Mouse (Mus musculus): ENCODE data around the gene Zdhhc3. TPM values are rescaled to one million over a fixed set of nuclear protein-coding genes. Genes with fewer than 3 reads are reported as not detected.
A peak's percentile ranks its signal among the peaks of the same experiment; 100 is the strongest.

Zdhhc3 gene
- polyA plus RNA-seq, 1 experiment = 24.7 TPM

- H3K36me3 ChIP-seq (ENCODE audit: control insufficient read depth, insufficient read depth, low read length) = no peaks in the 10 kb centered on the region
- no peak overlapping the region for H3K4me3 ChIP-seq (ENCODE audit: control insufficient read depth, low read depth, low read length)
- TF ChIP-seq CTCF (IDR thresholded peaks at IDR 0.05; ENCODE audit: control insufficient read depth, insufficient read depth, insufficient replicate concordance, low read depth, low read length) = no peak
- peaks cover 8% of the 10 kb centered on the region for H3K4me1 ChIP-seq (ENCODE audit: control insufficient read depth, insufficient read depth, low read length)
- H3K27me3 ChIP-seq (ENCODE audit: control insufficient read depth, insufficient read depth, low read length) = no peaks in the 10 kb centered on the region
- no peak overlapping the region for H3K27ac ChIP-seq (ENCODE audit: control insufficient read depth, insufficient read depth, low read depth, low read length)
These were observed 39.0 kb upstream of the Zdhhc3 start for GRCm38 (mm10) chr9:123152026-123152425.

GRCm38 (mm10) chr9:123151561-123151960 lies 38.6 kb upstream of the Zdhhc3 start:
- no peak overlapping the region for H3K27ac ChIP-seq (ENCODE audit: control insufficient read depth, insufficient read depth, low read depth, low read length)
- no peak overlapping the region for H3K4me3 ChIP-seq (ENCODE audit: control insufficient read depth, low read depth, low read length)
- no peaks in the 10 kb centered on the region for H3K36me3 ChIP-seq (ENCODE audit: control insufficient read depth, insufficient read depth, low read length)
- peaks cover 4% of the 10 kb centered on the region for H3K4me1 ChIP-seq (ENCODE audit: control insufficient read depth, insufficient read depth, low read length)
- TF ChIP-seq CTCF (IDR thresholded peaks at IDR 0.05; ENCODE audit: control insufficient read depth, insufficient read depth, insufficient replicate concordance, low read depth, low read length) = no peak
- no peak for TF ChIP-seq POLR2A (IDR thresholded peaks at IDR 0.05; ENCODE audit: control insufficient read depth, low read depth, low read length)
- no peaks in the 10 kb centered on the region for H3K27me3 ChIP-seq (ENCODE audit: control insufficient read depth, insufficient read depth, low read length)

- Histone ChIP-seq H3K36me3 (ENCODE audit: control insufficient read depth, insufficient read depth, low read length) (no peaks in the 10 kb centered on the region), H3K4me3 (ENCODE audit: control insufficient read depth, low read depth, low read length) (no peak within 1 kb of the TSS), H3K27ac (ENCODE audit: control insufficient read depth, insufficient read depth, low read depth, low read length) (peak within 1 kb of the TSS; percentile 9; the same call in 1 of the 2 replicates), H3K27me3 (ENCODE audit: control insufficient read depth, insufficient read depth, low read length) (no peaks in the 10 kb centered on the region), H3K4me1 (ENCODE audit: control insufficient read depth, insufficient read depth, low read length) (no peaks in the 10 kb centered on the region)
- TF ChIP-seq CTCF (IDR thresholded peaks at IDR 0.05; ENCODE audit: control insufficient read depth, insufficient read depth, insufficient replicate concordance, low read depth, low read length) (no peak), POLR2A (IDR thresholded peaks at IDR 0.05; ENCODE audit: control insufficient read depth, low read depth, low read length) (no peak)
These were observed 37.4 kb upstream of the Zdhhc3 start, which contains the start of gene Clec3b for GRCm38 (mm10) chr9:123150241-123151020. Gene Clec3b, plus strand, starts transcription at chr9:123150946.

- H3K4me3 ChIP-seq (ENCODE audit: control insufficient read depth, low read depth, low read length) = no peak overlapping the region
- no peak for TF ChIP-seq CTCF (IDR thresholded peaks at IDR 0.05; ENCODE audit: control insufficient read depth, insufficient read depth, insufficient replicate concordance, low read depth, low read length)
- TF ChIP-seq POLR2A (IDR thresholded peaks at IDR 0.05; ENCODE audit: control insufficient read depth, low read depth, low read length) = no peak
- H3K4me1 ChIP-seq (ENCODE audit: control insufficient read depth, insufficient read depth, low read length) = no peaks in the 10 kb centered on the region
- no peaks in the 10 kb centered on the region for H3K36me3 ChIP-seq (ENCODE audit: control insufficient read depth, insufficient read depth, low read length)
- no peak overlapping the region for H3K27ac ChIP-seq (ENCODE audit: control insufficient read depth, insufficient read depth, low read depth, low read length)
- H3K27me3 ChIP-seq (ENCODE audit: control insufficient read depth, insufficient read depth, low read length) = no peaks in the 10 kb centered on the region
These were observed 35.4 kb upstream of the Zdhhc3 start for GRCm38 (mm10) chr9:123148430-123148829.

GRCm38 (mm10) chr9:123139887-123140614 lies 27.0 kb upstream of the Zdhhc3 start:
- H3K4me3 ChIP-seq (ENCODE audit: control insufficient read depth, low read depth, low read length) = no peak overlapping the region
- H3K27ac ChIP-seq (ENCODE audit: control insufficient read depth, insufficient read depth, low read depth, low read length) = no peak overlapping the region
- no peak for TF ChIP-seq POLR2A (IDR thresholded peaks at IDR 0.05; ENCODE audit: control insufficient read depth, low read depth, low read length)
- no peak for TF ChIP-seq CTCF (IDR thresholded peaks at IDR 0.05; ENCODE audit: control insufficient read depth, insufficient read depth, insufficient replicate concordance, low read depth, low read length)
- no peaks in the 10 kb centered on the region; the same call in 1 of the 2 replicates for H3K36me3 ChIP-seq (ENCODE audit: control insufficient read depth, insufficient read depth, low read length)
- H3K27me3 ChIP-seq (ENCODE audit: control insufficient read depth, insufficient read depth, low read length) = no peaks in the 10 kb centered on the region
- H3K4me1 ChIP-seq (ENCODE audit: control insufficient read depth, insufficient read depth, low read length) = no peaks in the 10 kb centered on the region

GRCm38 (mm10) chr9:123138891-123139474 lies 26.0 kb upstream of the Zdhhc3 start:
- Histone ChIP-seq H3K4me1 (ENCODE audit: control insufficient read depth, insufficient read depth, low read length) (no peaks in the 10 kb centered on the region), H3K27ac (ENCODE audit: control insufficient read depth, insufficient read depth, low read depth, low read length) (peak overlapping the region; percentile 44; the same call in 1 of the 2 replicates), H3K36me3 (ENCODE audit: control insufficient read depth, insufficient read depth, low read length) (no peaks in the 10 kb centered on the region; the same call in 1 of the 2 replicates), H3K27me3 (ENCODE audit: control insufficient read depth, insufficient read depth, low read length) (no peaks in the 10 kb centered on the region), H3K4me3 (ENCODE audit: control insufficient read depth, low read depth, low read length) (no peak overlapping the region)
- TF ChIP-seq POLR2A (IDR thresholded peaks at IDR 0.05; ENCODE audit: control insufficient read depth, low read depth, low read length) (no peak), CTCF (IDR thresholded peaks at IDR 0.05; ENCODE audit: control insufficient read depth, insufficient read depth, insufficient replicate concordance, low read depth, low read length) (no peak)

Measured in testis, adult 2 months (tissue).